Mouse (Mus musculus): ENCODE measurements around the gene Katnb1.

Gene Katnb1

GRCm38 (mm10) chr8:95139051-95139365 lies 58.0 kb downstream of the Katnb1 start:
- no peak for DNase-seq (ENCODE audit: low spot score in 2 of 2)

GRCm38 (mm10) chr8:95140555-95140954 lies 59.6 kb downstream of the Katnb1 start:
- DNase-seq (ENCODE audit: low spot score in 2 of 2): no peak

DNA sequence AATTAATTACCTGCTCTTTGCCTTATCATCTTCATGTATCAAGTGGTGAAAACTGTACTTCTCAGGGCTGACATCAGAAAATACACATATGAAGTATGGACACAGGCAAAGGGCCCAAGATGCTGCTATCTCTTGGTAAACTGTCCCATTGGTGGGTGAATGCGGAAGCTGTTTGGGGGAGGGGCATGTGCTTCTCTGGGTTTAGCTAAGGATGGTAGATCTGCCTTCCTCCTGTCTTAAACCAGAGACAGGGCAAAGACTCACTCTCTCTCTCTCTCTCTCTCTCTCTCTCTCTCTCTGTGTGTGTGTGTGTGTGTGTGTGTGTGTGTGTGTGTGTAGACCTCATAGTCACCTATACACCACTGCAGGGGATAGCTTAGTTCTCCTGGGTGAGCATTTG lies 60.0 kb downstream of the Katnb1 start:
- DNase-seq (ENCODE audit: low spot score in 2 of 2): no peak

DNA sequence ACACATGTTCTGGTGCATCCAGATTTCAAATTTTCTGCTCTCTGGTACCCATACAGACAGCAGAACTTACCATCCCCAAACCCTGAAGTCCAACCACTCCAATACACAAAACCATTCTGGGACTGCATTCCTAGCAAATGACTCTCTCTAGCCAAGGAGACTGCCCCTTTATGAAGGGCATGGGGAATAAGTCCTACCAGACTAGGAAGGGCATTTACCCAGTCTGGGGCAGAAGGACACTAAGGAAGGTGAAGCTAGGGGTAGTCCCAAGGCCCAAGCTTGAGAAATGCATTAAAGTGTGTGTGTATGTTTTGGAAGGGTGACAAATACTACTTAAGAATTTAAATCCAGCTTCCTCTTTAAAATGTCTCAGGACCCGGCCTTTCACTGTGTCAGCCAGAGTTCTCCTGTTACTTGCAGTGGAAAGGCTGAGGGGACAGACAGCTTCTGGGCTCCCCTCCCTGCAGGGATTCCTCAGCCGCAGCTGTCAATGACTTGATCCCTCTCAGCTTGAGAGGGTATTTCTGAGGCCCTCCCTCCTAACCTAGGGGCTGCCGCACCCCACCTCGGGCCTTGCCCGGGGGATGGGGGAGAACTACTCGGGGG lies 60.6 kb downstream of the Katnb1 start:
- no peak for DNase-seq (ENCODE audit: low spot score in 2 of 2)

DNA sequence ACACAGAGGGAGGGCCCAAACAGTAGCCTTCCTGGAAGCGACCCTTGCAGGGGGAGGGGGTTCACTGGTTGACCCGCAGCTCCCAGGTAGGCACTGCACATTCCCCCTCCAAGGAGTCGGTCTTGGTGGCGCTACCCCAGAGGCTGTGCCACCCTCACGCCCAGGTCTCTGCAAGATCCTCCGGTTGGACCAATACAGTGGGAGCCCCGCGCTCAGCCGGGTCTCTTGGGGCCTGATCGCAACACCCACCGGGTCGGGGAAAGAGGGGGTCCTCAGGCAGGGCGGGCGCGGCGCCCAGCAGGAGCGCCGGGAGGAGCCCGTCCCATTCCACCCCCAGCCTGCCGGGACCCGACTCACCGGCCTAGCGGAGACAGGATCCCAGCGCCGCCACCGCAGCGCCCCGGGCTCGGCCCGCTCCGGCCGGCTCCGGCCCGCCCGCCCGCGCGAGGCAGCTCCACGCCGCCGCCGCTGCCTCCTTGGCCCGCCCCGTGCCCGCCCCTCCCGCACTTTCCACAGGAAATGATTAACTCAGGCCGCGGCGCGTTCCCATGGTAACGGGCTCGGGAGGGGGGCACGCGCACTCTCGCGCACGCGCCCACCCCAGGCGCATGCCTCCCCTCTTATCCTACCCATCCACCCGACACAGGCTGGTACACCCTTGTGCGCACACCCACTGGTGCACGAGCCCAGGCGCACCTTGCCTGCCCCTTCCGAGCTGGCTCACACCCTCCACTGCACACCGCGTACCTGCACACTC lies 61.3 kb downstream of the Katnb1 start:
- peak; percentile 84 to 87 for DNase-seq (ENCODE audit: low spot score in 2 of 2)

- DNase-seq (ENCODE audit: low spot score in 2 of 2): peak; percentile 48 to 61
Observed at GRCm38 (mm10) chr8:95142985-95143804, 62.2 kb downstream of the Katnb1 start.

DNA sequence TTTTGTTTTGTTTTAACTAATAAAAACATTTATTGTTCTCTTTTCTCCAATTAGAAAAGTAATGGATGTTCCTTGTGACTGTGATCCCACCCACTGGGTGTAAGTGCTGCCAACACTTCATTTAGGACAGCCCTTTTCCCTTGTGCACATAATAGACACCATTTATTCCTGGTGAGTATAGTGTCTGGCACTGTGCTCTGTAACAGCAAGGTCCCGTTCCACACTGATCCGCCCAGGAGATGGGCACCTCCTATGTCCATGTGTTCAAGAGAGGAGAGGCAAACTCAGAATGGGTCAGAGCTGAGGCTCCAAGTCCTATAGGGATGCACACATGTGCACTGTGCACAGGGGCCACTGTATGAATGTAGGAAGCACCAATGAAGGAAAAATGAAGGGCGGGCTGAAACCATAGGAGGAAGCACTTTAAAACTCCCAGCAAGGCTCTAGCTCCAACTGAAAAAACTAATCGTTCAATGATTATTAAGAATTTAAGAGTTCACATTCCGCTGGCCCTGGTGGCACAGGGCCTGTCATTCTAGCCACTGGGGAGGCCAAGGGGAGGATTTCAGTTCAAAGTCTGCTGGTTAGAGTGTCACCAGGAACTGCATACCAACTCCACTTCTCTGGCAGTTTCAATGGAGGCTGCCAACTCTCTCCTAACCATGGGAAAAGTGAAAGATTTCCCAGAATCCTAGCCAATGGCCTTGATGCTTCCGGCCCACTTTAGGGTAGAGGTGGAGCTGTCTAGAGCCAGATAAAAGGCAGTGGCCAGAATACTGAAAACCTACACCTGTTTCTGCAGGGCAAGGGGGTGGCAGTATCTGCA lies 63.0 kb downstream of the Katnb1 start:
- no peak for DNase-seq (ENCODE audit: low spot score in 2 of 2)

GRCm38 (mm10) chr8:95144631-95145015 lies 63.6 kb downstream of the Katnb1 start:
- DNase-seq (ENCODE audit: low spot score in 2 of 2): no peak

GRCm38 (mm10) chr8:95146044-95146745 lies 65.2 kb downstream of the Katnb1 start:
- DNase-seq (ENCODE audit: low spot score in 2 of 2): no peak

DNA sequence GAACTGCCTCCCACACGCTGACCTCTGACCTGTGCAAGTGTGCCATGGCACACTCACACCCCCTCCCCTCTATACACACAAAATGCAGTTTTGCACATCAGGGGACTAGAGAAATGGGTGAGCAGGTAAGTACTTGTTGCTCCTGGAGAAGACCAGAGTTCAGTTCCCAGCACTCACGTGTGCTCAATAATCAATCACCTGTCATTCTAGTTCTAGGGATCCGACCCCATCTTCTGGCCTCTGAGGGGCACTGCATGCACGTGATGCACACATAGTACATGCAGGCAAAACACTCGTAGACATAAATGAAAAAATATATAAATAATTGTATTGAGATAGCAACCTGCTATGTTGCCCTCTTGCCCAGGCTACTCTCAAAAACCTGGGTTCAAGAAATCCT lies 65.9 kb downstream of the Katnb1 start:
- DNase-seq (ENCODE audit: low spot score in 2 of 2): no peak

- DNase-seq (ENCODE audit: low spot score in 2 of 2): no peak
Observed at GRCm38 (mm10) chr8:95149426-95149825, 68.4 kb downstream of the Katnb1 start.

DNA sequence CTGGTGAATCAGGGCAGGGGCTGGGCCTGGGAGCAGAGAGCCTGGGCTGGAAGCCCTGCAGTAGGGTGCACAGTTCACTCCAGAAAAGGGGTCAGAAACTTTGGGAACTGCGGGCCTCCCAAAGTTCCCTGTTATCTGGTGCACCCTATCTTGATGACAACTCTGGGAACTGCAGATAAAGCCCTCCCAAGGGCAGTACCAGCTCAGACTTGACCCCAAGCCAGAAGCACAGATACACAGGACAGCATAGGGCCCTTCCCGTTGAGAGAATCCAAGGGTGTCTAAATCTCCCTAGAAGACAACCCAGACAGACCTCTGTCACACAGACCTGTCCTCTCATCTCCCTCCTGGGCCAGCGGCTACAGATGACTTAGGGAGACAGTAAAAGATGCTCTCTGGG lies 69.6 kb downstream of the Katnb1 start:
- no peak for DNase-seq (ENCODE audit: low spot score in 2 of 2)
